Mouse (Mus musculus) gastrocnemius, adult 8-10 months (tissue): ENCODE measurements around the gene Arap2. TPM values are rescaled to one million over a fixed set of nuclear protein-coding genes. Genes with fewer than 3 reads are reported as not detected.

Experiments
- DNase-seq, 2 experiments: peaks; one replicate each; pipeline ENCODE4 v3.0.0; 2022; ENCODE audit warnings: low spot score in 2 of 2
- total RNA-seq, 4 experiments: library from RNA; stranded (reverse); gene quantifications; 2 replicates each; pipeline ENCODE4 v1.2.4; 2022

Arap2 gene
- total RNA-seq, result 1 to 10 TPM in 1 of 4 experiments, under 1 TPM in 3; 0.67 to 1.5 (median 0.77) TPM

DNA sequence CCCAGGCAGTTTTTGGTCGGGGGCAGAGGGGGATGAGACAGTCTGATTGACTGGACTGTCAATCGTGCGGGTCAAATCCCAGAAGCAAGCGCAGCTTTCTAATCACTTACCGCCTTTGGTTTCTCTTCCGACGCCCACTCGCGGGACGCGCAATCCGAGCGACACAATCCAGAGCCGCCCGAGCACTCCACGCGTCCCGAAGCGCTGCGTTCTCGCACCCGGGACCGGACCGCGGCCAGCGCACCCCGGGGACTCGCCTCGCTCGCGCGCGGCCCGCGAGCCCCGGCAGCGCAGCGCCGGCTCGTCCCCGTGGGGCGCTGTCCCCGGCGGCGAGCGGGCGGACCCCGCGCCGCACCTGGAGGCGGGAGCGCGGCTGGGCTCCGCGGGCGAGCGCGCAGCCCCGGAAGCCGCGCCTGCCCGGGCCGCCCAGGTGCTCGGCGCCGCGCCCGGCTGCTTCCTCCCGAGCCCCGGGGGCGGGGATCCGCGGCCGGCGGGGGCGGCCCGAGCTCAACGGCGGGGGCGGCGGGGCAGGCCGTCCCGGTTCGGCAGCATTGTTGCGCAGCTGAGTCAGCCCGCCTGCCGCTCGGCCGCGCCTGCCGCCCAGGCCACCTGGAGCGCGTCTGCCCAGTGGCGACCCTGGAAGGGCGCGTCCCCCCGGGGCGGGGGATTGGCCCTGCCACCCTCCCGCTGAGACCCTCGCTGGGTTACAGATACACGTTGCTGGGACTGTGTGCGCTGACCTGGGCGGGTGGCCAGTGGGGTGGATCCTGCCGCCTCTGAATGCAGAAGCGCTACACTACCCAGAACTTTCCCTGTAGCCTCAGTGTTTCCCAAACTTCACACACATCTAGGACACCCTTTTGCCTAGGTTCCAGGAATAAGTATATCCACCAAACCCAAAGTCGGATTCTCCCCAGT is at the start of gene Arap2:
Gene Arap2 (minus strand): TSS at position 376 of the 918 bp plus-strand sequence.
- DNase-seq, result peak; percentile 20 to 24

DNA sequence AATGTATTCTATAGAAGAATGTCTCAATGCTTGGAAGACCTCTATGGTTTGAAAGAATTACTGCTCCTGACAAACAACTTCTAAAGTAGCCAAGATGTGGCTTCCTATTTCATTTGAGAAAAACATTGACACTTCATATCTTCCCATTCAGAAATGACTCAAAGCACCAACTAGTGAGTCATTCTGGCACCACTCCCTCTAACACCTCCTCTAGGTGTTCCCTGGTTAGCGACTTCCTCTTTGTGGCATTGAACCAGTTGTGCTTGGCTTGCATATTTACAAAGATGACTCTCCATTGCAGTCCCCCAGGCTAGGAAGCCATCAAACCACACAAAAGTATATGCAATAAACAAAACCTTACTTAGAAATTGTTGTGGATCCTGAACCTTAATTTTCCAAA is 49.8 kb upstream of the Arap2 start:
- DNase-seq, result no peak

DNA sequence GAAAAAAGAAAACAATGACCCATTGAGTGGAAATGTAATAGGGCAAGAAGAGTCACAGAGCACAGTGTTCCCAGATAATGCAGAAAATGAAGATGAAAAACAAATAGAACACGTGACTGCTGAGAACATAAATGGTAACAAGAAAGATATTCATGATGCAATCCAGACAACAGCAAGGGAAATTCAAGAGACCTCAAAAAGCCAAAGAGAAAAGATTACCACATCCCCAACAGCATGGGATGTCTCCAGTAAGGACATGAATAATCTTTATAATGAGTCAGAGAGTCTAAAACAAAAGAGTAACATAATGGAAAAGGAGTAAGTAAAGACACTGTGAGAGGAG is 48.1 kb upstream of the Arap2 start:
- DNase-seq, result no peak

DNA sequence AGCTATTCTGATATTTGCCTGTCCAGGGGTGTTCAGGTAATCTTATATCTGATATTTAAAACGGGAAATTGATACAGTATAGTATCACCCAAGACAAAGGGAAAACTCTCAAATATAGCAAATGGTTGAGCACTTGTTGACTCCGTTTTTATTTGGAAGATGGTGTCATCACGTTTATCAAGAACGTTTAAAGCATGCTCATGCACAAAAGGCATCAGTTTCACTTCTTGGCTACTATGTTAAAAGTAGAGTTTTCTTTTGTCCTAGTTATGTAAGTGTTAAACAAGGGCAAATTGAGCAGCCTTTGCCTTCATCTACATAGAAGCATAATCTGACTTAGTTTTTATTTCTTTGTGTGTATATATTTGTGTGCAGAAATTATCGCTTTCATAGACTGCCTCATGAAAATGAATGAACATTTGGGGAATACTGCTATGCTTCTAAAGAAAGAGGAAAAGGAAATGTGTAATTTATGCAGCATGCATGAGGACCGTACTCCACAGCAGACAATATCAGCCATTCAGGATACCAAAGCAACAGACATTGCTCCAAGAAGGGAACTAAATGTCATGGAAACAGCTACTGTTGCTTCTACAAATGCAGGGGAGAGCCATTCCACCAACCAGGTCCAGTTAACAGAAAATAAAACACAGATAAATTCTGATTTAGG is 47.6 kb upstream of the Arap2 start, which contains the start of gene Dthd1:
Gene Dthd1 (plus strand): TSS at position 422 of the 670 bp plus-strand sequence.
- no peak for DNase-seq

DNA sequence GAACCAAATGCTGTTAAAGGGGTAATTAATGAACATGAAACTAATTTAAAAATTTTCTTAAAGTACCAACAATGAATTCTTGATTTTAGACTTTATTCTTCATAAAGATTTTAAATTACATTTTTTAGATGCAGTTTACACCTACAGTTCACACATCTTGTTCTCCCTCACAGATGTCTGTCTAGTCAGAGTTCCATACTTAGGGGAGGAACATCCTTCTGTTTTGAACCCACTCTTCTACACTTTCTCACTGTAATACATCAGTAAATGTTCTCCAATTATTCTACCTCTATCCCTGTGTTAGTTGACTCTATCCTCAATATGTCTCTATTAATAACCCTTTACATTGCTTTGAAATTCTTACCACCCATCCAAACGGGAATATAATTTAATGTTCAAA is 26.8 kb upstream of the Arap2 start:
- DNase-seq, result no peak

- DNase-seq, result no peak
These were observed 25.1 kb upstream of the Arap2 start for GRCm38 (mm10) chr5:62790921-62791564.

DNA sequence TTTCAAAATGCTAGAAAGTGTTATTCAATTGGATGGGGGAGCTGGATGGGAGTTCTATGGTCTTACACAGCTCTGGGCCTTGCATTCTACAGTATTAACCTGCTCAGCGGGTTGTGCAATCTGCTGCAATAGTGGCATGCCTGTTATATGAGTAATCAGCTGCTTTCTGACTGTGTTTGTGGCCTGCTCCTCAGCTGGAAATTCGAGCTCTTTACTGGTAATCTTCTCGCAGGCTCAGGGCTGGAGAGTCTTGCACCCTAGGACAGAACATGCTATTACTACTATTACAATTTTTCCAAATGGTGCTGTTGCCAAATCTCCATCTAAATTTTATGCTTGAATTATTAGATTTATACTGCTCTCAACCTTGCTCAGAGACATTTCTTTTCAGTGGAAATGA is 20.9 kb upstream of the Arap2 start:
- DNase-seq, result no peak

DNA sequence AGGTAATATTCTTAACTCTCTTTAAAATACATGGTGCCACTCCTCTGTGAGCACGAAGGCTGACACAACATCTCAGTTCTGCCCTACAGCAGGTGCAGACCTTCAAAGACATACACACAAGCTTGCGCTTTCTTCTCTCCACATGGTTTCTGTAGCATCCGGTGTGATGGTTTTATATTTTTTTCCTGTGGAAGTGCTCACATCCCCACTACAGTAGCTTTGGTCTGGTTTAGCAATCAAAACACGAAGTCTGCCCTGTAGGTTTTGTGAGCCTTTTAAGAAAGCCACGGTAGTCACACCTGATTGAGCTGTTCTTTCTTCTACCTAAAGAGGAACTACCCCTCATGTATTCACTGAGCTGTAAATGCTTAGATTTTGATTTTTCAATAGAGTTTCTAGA is 12.7 kb upstream of the Arap2 start:
- no peak for DNase-seq

DNA sequence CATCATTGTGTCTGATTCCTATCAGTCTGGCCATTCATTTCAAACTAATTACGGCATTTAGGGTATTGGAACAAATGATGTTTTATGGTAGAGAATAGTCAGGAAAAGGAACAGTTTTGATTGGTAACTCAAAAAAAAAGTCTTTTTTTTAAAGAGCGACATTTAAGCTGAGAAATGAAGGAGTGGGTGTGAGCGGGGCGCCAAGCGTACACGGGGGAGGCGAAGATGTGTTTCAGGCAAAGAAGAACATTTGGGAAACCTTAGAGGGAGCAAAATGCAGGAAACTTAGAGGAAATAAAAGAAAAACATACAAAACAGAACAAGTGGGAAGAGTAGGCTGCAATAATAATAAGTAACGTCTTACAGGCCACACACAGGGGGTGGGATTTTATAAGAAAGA is 11.8 kb upstream of the Arap2 start:
- DNase-seq, result no peak

- no peak for DNase-seq
These were observed 6.0 kb upstream of the Arap2 start for GRCm38 (mm10) chr5:62771775-62772599.

- no peak for DNase-seq
These were observed 538 bp downstream of the Arap2 start for GRCm38 (mm10) chr5:62765459-62765783.

DNA sequence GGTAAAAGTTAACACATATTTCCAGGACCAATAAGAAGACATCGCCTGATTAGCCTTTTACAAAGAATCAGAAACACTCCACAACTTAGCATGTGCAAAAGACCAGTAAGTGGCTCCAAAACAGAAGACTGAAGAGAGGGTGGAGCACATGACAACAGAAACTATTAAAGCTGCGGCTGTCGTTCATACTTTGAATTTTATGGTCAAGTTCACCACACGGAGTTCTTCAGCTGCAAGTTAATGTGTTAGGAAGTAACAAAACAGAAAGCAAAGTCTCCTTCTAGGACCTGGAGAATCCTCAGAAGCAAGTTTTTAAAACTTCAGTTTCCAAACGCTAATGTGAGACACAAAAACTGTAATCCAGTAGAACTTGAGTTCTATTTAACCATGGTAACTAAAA is 1.8 kb downstream of the Arap2 start:
- DNase-seq, result no peak

DNA sequence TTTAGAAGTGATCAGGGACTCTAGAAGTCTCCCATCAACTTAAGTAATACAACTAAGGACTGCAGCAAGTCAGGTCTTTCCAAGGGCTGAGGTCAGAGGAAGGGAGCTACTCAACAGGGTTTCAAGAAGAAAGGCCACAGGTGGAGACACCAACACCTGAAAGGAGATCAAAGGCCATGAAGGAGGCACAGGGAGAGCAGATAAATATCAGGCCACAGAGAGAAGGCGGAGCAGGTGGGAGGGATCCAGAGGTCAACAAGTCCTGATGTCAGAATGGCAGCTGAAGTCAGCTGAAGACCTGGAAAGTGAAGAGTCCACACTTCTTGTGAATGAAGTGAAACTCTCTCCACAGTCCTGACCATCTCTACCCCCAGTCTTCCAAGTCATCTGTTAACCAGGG is 2.9 kb downstream of the Arap2 start:
- no peak for DNase-seq

DNA sequence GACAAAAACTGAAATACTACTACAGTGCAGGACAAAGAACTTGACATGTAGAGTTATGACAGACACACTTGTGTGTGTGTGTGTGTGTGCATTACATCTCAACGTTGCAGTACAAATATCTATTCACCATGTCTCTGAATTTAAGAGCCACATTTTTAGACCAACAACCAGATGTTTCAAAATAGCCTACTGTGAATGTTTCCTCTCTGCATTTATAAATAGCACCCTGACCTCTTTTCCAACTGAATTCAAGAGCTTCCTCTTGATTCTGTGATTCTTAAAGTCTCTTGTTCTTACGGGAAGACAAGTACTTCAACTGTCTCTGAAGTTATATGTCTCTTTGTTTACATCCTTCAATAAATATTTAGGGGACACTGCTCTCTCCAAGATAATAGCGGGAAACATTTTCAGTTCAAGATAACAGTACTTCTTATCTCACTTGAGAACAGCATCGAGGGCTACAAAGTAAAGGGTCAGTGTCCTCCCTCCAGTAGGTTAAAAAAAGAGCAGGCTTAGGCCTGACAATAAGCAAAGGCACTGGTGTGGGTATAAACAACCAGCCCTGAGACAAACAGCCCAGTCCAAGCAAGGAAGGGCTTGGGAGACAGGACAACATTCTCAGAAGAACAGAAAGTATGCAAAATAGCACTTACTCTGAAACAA is 3.5 kb downstream of the Arap2 start:
- DNase-seq, result no peak

DNA sequence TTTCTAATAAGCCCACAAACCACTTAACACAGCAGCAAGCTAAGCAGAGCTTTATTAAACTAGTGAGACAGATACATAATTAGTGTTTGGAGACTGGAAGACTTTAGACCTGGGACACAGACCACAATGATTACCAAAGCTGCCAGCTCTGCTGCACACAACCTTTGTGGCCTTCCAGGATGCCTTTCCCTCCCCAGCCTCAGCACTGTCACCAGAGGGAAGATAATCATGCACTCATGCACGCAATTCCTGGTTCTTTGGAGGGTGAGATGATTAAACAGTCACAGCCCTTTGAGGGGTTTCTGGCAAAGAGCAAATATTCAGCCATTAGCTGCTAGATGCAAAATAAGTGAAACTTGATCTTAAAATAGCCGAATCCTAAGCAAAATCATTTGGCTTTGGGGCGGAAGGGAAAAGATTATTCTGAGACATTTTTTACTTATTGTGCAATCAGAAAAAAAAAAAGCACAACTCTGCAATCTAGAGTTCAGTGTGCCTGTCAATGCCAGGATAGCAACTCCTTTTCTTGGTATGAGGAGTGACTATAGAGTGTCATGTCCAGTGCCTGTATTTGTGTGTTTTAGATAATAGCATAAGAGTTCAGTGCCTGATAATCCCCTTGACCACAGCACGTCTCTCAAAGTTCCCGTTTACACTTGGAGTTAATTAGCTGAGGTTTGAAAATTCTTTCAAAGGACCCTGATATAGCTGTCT is 5.0 kb downstream of the Arap2 start:
- no peak for DNase-seq

DNA sequence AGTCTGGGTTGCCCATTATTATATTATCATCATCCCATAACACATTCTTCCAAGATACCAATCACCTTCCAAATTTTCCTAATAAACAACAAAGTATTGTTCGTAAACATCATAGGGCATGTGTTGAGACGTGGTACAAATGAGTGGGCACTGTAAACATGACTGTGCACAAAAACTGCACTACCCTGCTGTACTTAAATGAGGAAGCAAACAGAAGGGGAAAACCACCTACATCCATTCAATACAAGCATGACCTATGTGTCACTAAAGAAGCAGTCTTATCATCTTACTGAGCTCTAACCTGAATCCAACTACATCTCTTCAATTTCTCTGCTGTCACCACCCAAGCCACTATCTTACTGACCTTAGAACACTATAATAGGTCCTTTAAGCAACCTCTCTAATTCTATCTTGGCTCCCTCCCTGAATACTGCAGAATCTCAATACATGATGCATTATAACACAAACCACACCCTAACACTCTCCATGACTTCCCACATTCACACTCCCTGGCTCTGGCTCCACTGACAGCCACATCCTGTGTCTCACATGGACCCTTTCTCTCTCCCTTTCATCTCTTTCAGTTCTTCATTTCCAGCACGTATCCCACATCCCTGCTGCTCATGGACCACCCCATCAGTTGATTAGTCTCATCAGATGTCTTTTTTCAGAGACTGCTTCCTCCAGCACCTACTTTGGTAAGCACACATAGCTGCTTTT is 10.0 kb downstream of the Arap2 start:
- DNase-seq, result no peak

- DNase-seq, result no peak
These were observed 13.0 kb downstream of the Arap2 start for GRCm38 (mm10) chr5:62752934-62753333.

DNA sequence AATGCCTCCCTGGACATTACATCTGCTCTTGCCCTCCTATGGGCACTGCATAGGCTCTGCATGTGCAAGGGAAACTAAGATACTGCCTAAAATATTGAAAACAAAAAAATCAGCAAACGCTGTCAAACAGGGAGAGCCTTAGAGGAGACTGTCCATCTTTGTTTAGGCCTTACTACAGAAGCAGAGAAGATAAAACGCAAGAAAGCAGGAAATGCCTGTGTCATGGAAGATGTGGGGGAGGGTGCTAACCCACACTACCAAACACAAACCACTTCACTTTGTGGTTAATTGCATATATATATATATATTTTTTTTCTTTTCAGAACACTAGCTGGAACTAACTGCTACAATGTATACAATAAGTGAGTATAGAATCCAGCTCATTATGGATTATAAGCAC is 14.3 kb downstream of the Arap2 start:
- DNase-seq, result no peak

GRCm38 (mm10) chr5:62748168-62748567 is 17.8 kb downstream of the Arap2 start:
- DNase-seq, result no peak
